Comparison of ENCODE assay signal across 9 mouse cellular contexts in genomic region chr3:50983962-50984765, GRCm38 (mm10).
DNase-seq lines count a peak whose midpoint lies in the region; ATAC-seq and TF ChIP-seq lines count a peak whose summit lies in the region.
"Had no signal": no experiment of that assay in that cellular context is flagged by ENCODE, and none has a peak within 500 bp of the region (broad histone marks: within the 10 kb centered on the region; RNA-seq: fewer than 3 reads in every experiment).

No protein-coding gene starts in this region.

- no peaks in the 10 kb centered on the region for H3K36me3 ChIP-seq in kidney, embryonic 14.5 days (ENCODE audit: control insufficient read depth, insufficient read depth, low read length)
- H3K36me3 ChIP-seq in forebrain, embryonic 14.5 days (ENCODE audit: control insufficient read depth, insufficient read depth, low read length), result no peaks in the 10 kb centered on the region
- H3K36me3 ChIP-seq: liver, embryonic 15.5 days had no signal

- H3K9me3 ChIP-seq in kidney, embryonic 14.5 days (ENCODE audit: control insufficient read depth, low read length), result no peaks in the 10 kb centered on the region
- H3K9me3 ChIP-seq in forebrain, embryonic 14.5 days (replicated peaks; ENCODE audit: control insufficient read depth, low read length), result no peaks in the 10 kb centered on the region
- H3K9me3 ChIP-seq: liver, embryonic 15.5 days had no signal

- H3K4me1 ChIP-seq in kidney, embryonic 14.5 days (ENCODE audit: control insufficient read depth, insufficient read depth, low read length), result peaks cover 8% of the 10 kb centered on the region; the same call in 1 of the 2 replicates
- H3K4me1 ChIP-seq in forebrain, embryonic 14.5 days (ENCODE audit: control insufficient read depth, insufficient read depth, low read length), result no peaks in the 10 kb centered on the region; the same call in 1 of the 2 replicates
- H3K4me1 ChIP-seq in cerebellum, adult 2 months (ENCODE audit: control insufficient read depth, insufficient read depth, low read length), result no peaks in the 10 kb centered on the region
- H3K4me1 ChIP-seq: liver, embryonic 15.5 days had no signal

- H3K4me2 ChIP-seq in kidney, embryonic 14.5 days (replicated peaks; ENCODE audit: low read depth, low read length), result no peak overlapping the region
- no peak overlapping the region for H3K4me2 ChIP-seq in forebrain, embryonic 14.5 days (ENCODE audit: low read length)
- H3K4me2 ChIP-seq: liver, embryonic 15.5 days had no signal

- ATAC-seq in kidney, embryonic 14.5 days (ENCODE audit: low FRiP score, low TSS enrichment), result peak; percentile 68
- ATAC-seq in forebrain, embryonic 14.5 days, result peak; percentile 87

- H3K27ac ChIP-seq in kidney, embryonic 14.5 days (ENCODE audit: low read depth, low read length), result peak overlapping the region; percentile 67; the same call in 1 of the 2 replicates
- H3K27ac ChIP-seq in forebrain, embryonic 14.5 days (ENCODE audit: low read depth, low read length), result peak overlapping the region; percentile 52; the same call in 1 of the 2 replicates
- H3K27ac ChIP-seq in cerebellum, adult 2 months (ENCODE audit: insufficient read depth, low read length), result no peak overlapping the region
- H3K27ac ChIP-seq: liver, embryonic 15.5 days had no signal

- H3K9ac ChIP-seq in kidney, embryonic 14.5 days (ENCODE audit: low read depth, low read length), result no peak overlapping the region
- no peak overlapping the region for H3K9ac ChIP-seq in forebrain, embryonic 14.5 days (ENCODE audit: low read length)
- H3K9ac ChIP-seq: liver, embryonic 15.5 days had no signal

- TF ChIP-seq POLR2A in cerebellum, adult 2 months (IDR thresholded peaks at IDR 0.05; ENCODE audit: borderline replicate concordance, insufficient read depth, low read length), result no peak

- no peaks in the 10 kb centered on the region for H3K27me3 ChIP-seq in kidney, embryonic 14.5 days (ENCODE audit: control insufficient read depth, insufficient read depth, low read length)
- H3K27me3 ChIP-seq in forebrain, embryonic 14.5 days (replicated peaks; ENCODE audit: control insufficient read depth, insufficient read depth, low read length), result no peaks in the 10 kb centered on the region
- no peaks in the 10 kb centered on the region; the same call in 1 of the 2 replicates for H3K27me3 ChIP-seq in cerebellum, adult 2 months (ENCODE audit: control insufficient read depth, insufficient read depth, low read length)
- H3K27me3 ChIP-seq: liver, embryonic 15.5 days had no signal

- DNase-seq in kidney, postnatal 10 days, result no peak
- DNase-seq in forebrain, embryonic 14.5 days (ENCODE audit: low spot score), result peak; percentile 63
- DNase-seq in layer of hippocampus, postnatal 14 days (ENCODE audit: low spot score in 2 of 2), result peak; percentile 29 to 37
- peak; percentile 25 for DNase-seq in neural tube, embryonic 10.5 days (ENCODE audit: extremely low spot score, low spot score)
- no peak for DNase-seq in cerebellum, postnatal 4 days (ENCODE audit: low spot score in 2 of 2)
- no peak for DNase-seq in ovary, postnatal 36 days (ENCODE audit: low spot score)
- no peak for DNase-seq in cerebellum, adult 2 months

- H3K4me3 ChIP-seq in kidney, embryonic 14.5 days (ENCODE audit: low read length), result no peak overlapping the region
- H3K4me3 ChIP-seq in forebrain, embryonic 14.5 days (ENCODE audit: low read depth, low read length), result no peak overlapping the region
- H3K4me3 ChIP-seq in cerebellum, adult 2 months (replicated peaks; ENCODE audit: insufficient read depth, low read depth, low read length), result no peak overlapping the region
- H3K4me3 ChIP-seq: liver, embryonic 15.5 days had no signal

- no peak for TF ChIP-seq CTCF in cerebellum, adult 2 months (IDR thresholded peaks at IDR 0.05; ENCODE audit: borderline replicate concordance, insufficient read depth, low read depth, low read length)

- 33% methylated on average over 12 of the region's 12 CpGs for WGBS in kidney, embryonic 14.5 days
- WGBS in forebrain, embryonic 14.5 days, result 64% methylated on average over 12 of the region's 12 CpGs
- 42% methylated on average over 12 of the region's 12 CpGs for WGBS in cerebellum, adult 2 months

Comparison
In these comparisons a context has a peak if more than half of its experiments do, and no peak if none do; other contexts are left out.
1. DNase-seq: peak in forebrain, embryonic 14.5 days (single experiment), layer of hippocampus, postnatal 14 days (2 of 2) and neural tube, embryonic 10.5 days (single experiment); none in kidney, postnatal 10 days (single experiment), cerebellum, postnatal 4 days (0 of 2), ovary, postnatal 36 days (single experiment) and cerebellum, adult 2 months (0 of 2).